Mouse (Mus musculus): Measurements from ENCODE around the gene AL732309.1.

Gene AL732309.1

DNA sequence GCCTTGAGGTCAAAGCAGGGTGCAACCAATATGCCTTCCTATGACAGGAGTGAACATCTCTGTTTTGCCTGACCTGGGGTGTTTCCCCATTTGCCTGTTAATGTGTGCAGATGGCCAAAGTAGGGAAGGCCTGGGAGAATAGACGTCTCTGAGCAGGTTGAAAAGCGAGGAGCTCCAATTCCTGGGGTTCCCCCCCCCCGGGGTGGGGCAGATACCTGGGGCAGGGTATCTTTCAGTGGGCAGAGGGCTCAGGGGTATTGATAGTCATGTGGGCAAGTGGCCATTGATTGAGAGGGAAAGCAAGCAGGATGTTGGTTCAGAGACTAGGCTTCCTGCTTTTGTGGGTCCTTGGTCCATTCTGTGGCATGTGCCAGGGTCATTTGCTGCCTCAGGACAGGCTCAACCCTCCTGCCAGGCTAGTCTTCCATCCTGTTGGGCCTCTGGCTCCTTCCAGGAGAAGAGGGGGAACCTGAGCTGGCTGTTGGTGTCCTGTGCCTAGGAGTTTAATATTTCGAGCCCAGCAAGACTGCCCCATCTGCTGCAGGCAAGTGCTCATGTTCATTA lies 21.2 kb upstream of the AL732309.1 start:
- in situ Hi-C loops (cut with MboI; ENCODE audit: unreplicated experiment in 2 of 2), result loop anchor here in 1 of 2 experiments (25.0 kb wide), 1 partner anchor 1644 kb away; the partner anchor contains the start of genes Med22, Rpl7a, Surf1 and Surf2

GRCm38 (mm10) chr2:25267241-25267640 lies 20.6 kb upstream of the AL732309.1 start:
- in situ Hi-C loops (cut with MboI; ENCODE audit: unreplicated experiment in 2 of 2), result loop anchor here in 1 of 2 experiments (25.0 kb wide), 1 partner anchor 1645 kb away; the partner anchor contains the start of genes Med22, Rpl7a, Surf1 and Surf2

DNA sequence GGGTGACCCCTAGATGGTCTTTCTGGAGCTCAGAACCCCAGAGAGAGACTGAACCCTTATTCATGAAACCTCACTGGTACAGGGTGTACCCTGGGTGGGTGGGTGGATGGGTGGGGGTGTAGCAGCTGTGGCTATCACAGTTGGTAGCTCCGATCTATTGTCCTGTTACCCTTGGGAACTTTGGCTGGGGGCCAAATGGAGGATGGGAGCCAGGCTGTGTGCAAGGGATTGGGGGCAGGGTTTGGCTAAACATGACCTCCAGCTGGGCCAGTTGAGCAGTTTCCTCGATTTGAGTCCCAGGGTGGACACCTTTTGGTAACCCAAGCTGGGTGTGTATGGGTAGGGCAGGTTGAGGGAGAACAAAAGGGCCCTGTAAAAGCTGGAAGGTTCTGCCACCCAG lies 20.1 kb upstream of the AL732309.1 start:
- in situ Hi-C loops (cut with MboI; ENCODE audit: unreplicated experiment in 2 of 2), result loop anchor here in 1 of 2 experiments (25.0 kb wide), 1 partner anchor 1646 kb away; the partner anchor contains the start of genes Med22, Rpl7a, Surf1 and Surf2

- in situ Hi-C loops (cut with MboI; ENCODE audit: unreplicated experiment in 2 of 2), result loop anchor here in 1 of 2 experiments (25.0 kb wide), 1 partner anchor 1646 kb away; the partner anchor contains the start of genes Med22, Rpl7a, Surf1 and Surf2
Observed at GRCm38 (mm10) chr2:25265897-25266656, 19.4 kb upstream of the AL732309.1 start.

DNA sequence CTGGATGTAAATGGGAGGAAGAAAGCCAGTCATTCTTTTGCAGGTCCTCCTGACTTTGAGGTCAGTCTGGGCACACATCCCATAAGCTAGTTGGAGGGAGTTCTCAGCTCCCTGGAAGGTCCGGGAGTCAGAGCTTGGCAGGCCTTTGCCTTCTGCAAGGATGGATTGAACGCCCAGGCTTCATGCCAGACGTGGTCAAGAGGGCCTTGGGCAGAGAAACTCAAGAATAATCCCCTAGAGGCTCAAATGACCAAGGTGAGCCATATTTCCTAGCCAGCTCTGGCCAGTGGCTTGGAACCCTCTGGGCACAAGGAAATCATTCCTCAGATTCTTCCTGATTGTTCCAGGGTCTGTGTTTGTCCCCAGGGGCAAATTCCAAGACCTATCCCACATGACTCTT lies 18.2 kb upstream of the AL732309.1 start:
- in situ Hi-C loops (cut with MboI; ENCODE audit: unreplicated experiment in 2 of 2), result loop anchor here in 1 of 2 experiments (25.0 kb wide), 1 partner anchor 1647 kb away; the partner anchor contains the start of genes Med22, Rpl7a, Surf1 and Surf2

GRCm38 (mm10) chr2:25264286-25264660 lies 17.6 kb upstream of the AL732309.1 start:
- in situ Hi-C loops (cut with MboI; ENCODE audit: unreplicated experiment in 2 of 2), result loop anchor here in 1 of 2 experiments (25.0 kb wide), 1 partner anchor 1648 kb away; the partner anchor contains the start of genes Med22, Rpl7a, Surf1 and Surf2

DNA sequence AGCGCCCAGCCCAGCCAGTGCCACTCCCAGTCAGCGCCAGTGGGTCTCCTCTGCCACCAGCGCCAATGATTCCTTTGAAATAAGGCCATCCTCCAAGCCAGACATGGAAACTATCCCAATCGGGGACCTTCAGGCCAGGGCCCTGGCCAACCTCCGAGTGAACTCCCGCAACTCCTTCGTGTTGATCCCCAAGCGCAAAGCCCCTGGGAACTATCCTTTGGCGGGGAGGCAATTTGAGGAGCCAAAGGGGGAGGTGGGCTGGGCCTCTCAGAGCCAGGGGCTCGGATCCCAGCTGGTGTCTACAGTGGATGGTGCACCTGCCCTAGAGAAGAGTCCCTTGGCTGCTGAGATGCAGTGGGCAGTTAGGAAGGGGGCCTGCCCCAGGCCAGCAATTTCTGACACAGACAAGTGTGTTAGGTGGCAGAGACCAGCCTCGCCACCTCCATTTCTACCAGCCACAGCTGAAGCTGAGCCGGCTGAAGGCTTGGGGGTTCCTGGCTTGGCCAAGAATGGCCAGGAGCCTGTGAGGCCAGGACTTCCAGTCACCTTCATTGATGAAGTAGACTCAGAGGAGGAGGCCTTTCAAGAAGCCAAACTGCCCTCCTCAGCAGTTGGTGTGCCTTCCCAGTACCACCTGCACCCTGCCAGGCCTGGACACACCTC lies 17.1 kb upstream of the AL732309.1 start:
- in situ Hi-C loops (cut with MboI; ENCODE audit: unreplicated experiment in 2 of 2), result loop anchor here in 1 of 2 experiments (25.0 kb wide), 1 partner anchor 1649 kb away; the partner anchor contains the start of genes Med22, Rpl7a, Surf1 and Surf2

- in situ Hi-C loops (cut with MboI; ENCODE audit: unreplicated experiment in 2 of 2), result loop anchor here in 1 of 2 experiments (25.0 kb wide), 1 partner anchor 1649 kb away; the partner anchor contains the start of genes Med22, Rpl7a, Surf1 and Surf2
Observed at GRCm38 (mm10) chr2:25262795-25263622, 16.3 kb upstream of the AL732309.1 start.

DNA sequence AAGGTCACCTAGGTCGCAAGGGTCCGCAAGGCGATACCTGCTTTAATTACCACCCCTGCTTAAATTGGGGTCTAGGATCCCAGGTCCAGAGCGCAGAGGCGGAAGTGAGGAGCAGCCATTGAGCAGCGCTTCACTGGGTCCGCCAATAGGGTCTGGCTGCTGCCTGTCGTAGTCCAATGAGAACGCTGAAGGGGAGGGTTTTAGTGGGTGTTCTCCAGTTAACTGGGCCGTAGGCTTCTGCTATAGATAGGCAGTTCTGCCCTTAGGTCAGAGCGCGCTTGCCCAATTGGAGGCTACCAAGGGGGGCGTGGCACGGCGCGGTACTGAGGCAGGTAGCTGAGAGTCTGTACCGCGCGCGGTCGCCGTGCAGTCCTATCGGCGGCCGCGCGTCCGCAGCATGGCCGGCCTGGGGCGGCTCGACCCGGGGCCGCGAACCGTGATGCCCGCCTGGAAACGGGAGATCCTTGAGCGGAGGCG lies 15.7 kb upstream of the AL732309.1 start, which contains the start of gene Tprn:
TSS of gene Tprn (plus strand) at position 328 of the 477 bp plus-strand sequence.
- in situ Hi-C loops (cut with MboI; ENCODE audit: unreplicated experiment in 2 of 2), result loop anchor here in 1 of 2 experiments (25.0 kb wide), 1 partner anchor 1650 kb away; the partner anchor contains the start of genes Med22, Rpl7a, Surf1 and Surf2

- in situ Hi-C loops (cut with MboI; ENCODE audit: unreplicated experiment in 2 of 2), result loop anchor here in 1 of 2 experiments (25.0 kb wide), 1 partner anchor 1650 kb away; the partner anchor contains the start of genes Med22, Rpl7a, Surf1 and Surf2
Observed at GRCm38 (mm10) chr2:25261870-25262269, 15.2 kb upstream of the AL732309.1 start.

- in situ Hi-C loops (cut with MboI; ENCODE audit: unreplicated experiment in 2 of 2), result loop anchor here (5.0 to 25.0 kb wide), 4 partner anchors 64 to 1653 kb away; partner anchors contain the start of genes Med22 (in 1 of the 2), Noxa1 (in 1 of the 2), Rpl7a (in 1 of the 2) and Surf1 (in 1 of the 2)
Observed at GRCm38 (mm10) chr2:25258887-25259286, 12.2 kb upstream of the AL732309.1 start.

DNA sequence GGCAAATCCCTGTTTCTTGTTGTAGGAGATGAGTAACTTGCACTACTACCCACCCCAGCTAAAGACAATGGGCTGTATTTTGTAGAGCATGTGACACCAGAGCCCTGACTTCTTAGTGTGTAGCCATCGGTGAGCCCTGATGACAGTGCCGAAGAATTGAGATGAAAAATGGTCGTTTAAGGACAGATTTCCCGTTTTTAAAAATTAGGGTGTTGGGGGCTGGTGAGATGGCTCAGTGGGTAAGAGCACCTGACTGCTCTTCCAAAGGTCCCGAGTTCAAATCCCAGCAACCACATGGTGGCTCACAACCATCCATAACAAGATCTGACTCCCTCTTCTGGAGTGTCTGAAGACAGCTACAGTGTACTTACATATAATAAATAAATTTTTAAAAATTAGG lies 10.6 kb upstream of the AL732309.1 start:
- in situ Hi-C loops (cut with MboI; ENCODE audit: unreplicated experiment in 2 of 2), result loop anchor here (5.0 to 25.0 kb wide), 4 partner anchors 62 to 1655 kb away; partner anchors contain the start of genes Med22 (in 1 of the 2), Noxa1 (in 1 of the 2), Rpl7a (in 1 of the 2) and Surf1 (in 1 of the 2)

GRCm38 (mm10) chr2:25256443-25257109 lies 9.9 kb upstream of the AL732309.1 start:
- in situ Hi-C loops (cut with MboI; ENCODE audit: unreplicated experiment in 2 of 2), result loop anchor here (5.0 to 25.0 kb wide), 4 partner anchors 62 to 1656 kb away; partner anchors contain the start of genes Med22 (in 1 of the 2), Noxa1 (in 1 of the 2), Rpl7a (in 1 of the 2) and Surf1 (in 1 of the 2)

GRCm38 (mm10) chr2:25255284-25255779 lies 8.7 kb upstream of the AL732309.1 start, which contains the start of gene Tmem203:
Gene Tmem203 (plus strand): TSS chr2:25255439.
- in situ Hi-C loops (cut with MboI; ENCODE audit: unreplicated experiment in 2 of 2), result loop anchor here (5.0 to 25.0 kb wide), 4 partner anchors 61 to 1657 kb away; partner anchors contain the start of genes Med22 (in 1 of the 2), Noxa1 (in 1 of the 2), Rpl7a (in 1 of the 2) and Surf1 (in 1 of the 2)

- in situ Hi-C loops (cut with MboI; ENCODE audit: unreplicated experiment in 2 of 2), result loop anchor here (5.0 to 25.0 kb wide), 4 partner anchors 58 to 1660 kb away; partner anchors contain the start of genes Med22 (in 1 of the 2), Noxa1 (in 1 of the 2), Rpl7a (in 1 of the 2) and Surf1 (in 1 of the 2)
Observed at GRCm38 (mm10) chr2:25252331-25252730, 5.7 kb upstream of the AL732309.1 start.

GRCm38 (mm10) chr2:25244144-25244543 lies 2.5 kb downstream of the AL732309.1 start:
- in situ Hi-C loops (cut with MboI; ENCODE audit: unreplicated experiment in 2 of 2), result no loop called here

DNA sequence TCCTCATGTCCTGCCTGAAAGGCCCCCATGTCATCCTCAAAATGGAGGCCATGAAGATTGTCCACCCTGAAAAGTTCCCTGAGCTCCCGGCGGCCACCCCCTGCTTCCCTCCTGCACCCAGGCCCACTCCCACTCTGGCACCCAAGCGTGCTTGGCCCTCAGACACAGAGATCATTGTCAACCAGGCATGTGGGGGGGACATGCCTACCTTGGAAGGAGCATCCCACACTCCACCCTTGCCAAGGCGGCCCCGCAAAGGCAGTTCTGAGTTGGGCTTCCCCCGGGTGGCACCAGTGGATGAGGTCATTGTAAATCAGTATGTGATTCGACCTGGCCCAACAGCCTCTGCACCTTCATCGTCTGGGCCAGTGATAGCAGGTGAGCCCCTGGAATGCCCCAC lies 3.3 kb downstream of the AL732309.1 start:
- in situ Hi-C loops (cut with MboI; ENCODE audit: unreplicated experiment in 2 of 2), result no loop called here

Measured in v-Abl transformed pro-B cells (cell line).